Mouse (Mus musculus) limb, embryonic 13.5 days (tissue): ENCODE measurements around the gene Lcmt1. TPM values are rescaled to one million over a fixed set of nuclear protein-coding genes. Genes with fewer than 3 reads are reported as not detected.

Experiments
- ATAC-seq: fragments of 200-750 bp; cut with Nextera tagmentation; 2 replicates; pipeline ENCODE4 v1.8.0; 2017; ENCODE audit warnings: low read depth, moderate number of reproducible peaks, moderate TSS enrichment; ENCODE audit not compliant: low FRiP score
- H3K27ac ChIP-seq: fragments of 300-500 bp; sonication (generic); 2 replicates; pipeline ENCODE4 v1.5.1; 2015; ENCODE audit warnings: inconsistent platforms, mild to moderate bottlenecking, moderate library complexity
- H3K27me3 ChIP-seq: fragments of 300-500 bp; sonication (generic); 2 replicates; pipeline ENCODE4 v1.6.1; 2015; ENCODE audit warnings: mild to moderate bottlenecking, inconsistent platforms
- H3K36me3 ChIP-seq: fragments of 300-500 bp; sonication (generic); 2 replicates; pipeline ENCODE4 v1.6.1; 2015; ENCODE audit warnings: inconsistent platforms, mild to moderate bottlenecking, moderate library complexity
- H3K4me1 ChIP-seq: fragments of 300-500 bp; sonication (generic); 2 replicates; pipeline ENCODE4 v1.6.1; 2015; ENCODE audit warnings: inconsistent platforms
- H3K4me2 ChIP-seq: fragments of 300-500 bp; sonication (generic); replicated peaks from 2 replicates; pipeline ENCODE4 v1.6.1; 2015; ENCODE audit warnings: inconsistent platforms, mild to moderate bottlenecking, moderate library complexity
- H3K4me3 ChIP-seq: fragments of 300-500 bp; sonication (generic); 2 replicates; pipeline ENCODE4 v1.5.1; 2015; ENCODE audit warnings: moderate library complexity, mild to moderate bottlenecking, inconsistent platforms
- H3K9ac ChIP-seq: fragments of 300-500 bp; sonication (generic); 2 replicates; pipeline ENCODE4 v1.6.1; 2015; ENCODE audit warnings: mild to moderate bottlenecking, inconsistent platforms
- H3K9me3 ChIP-seq: fragments of 300-500 bp; sonication (generic); 2 replicates; pipeline ENCODE4 v1.6.1; 2016; ENCODE audit warnings: inconsistent platforms
- WGBS: fragments of 180-500 bp; shearing (Covaris S2); methylation state at CpG from one replicate; pipeline ENCODE4 v1.1.7; 2015; 5-methylcytosine and 5-hydroxymethylcytosine counted together
- polyA plus RNA-seq: library from polyadenylated mRNA; unstranded; fragments of >200 nt; fragmentation: Nextera tagmentation; extraction: Ambion mirVana; gene quantifications from 2 replicates; pipeline ENCODE4 v1.2.1, GENCODE M21; 2015

The Lcmt1 gene
- polyA plus RNA-seq, 1 experiment from 2014 or later: 46.4 TPM

DNA sequence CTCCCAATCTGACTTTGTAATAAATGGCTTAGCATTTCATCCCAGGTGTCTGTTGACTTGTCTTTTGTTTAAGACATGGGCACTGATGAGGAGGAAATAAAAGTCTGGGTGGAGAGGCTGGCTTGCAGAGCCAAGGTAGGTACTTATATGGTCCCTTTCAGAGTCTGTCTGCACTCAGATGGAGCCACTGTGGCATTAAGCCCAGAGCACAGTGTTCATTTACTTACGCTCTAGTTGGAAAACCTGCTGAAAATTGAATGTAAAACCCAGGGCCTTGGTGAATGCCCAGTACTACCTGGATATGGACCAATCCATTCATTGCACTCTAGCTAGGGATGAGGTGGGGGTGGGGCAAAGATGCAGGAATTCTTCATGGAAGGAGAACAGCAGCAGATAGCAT is 98.4 kb downstream of the Lcmt1 start:
- no peak for ATAC-seq

More for the DNA sequence above, 98.4 kb downstream of the Lcmt1 start:
- no peaks in the 10 kb centered on the region for H3K36me3 ChIP-seq
- H3K9ac ChIP-seq: no peak overlapping the region
- H3K27me3 ChIP-seq: peaks cover 3% of the 10 kb centered on the region; the same call in 1 of the 2 replicates
- no peaks in the 10 kb centered on the region for H3K9me3 ChIP-seq
- no peak overlapping the region for H3K4me2 ChIP-seq
- WGBS: 86% methylated on average over 1 of the region's 1 CpGs
- no peak overlapping the region for H3K4me3 ChIP-seq
- no peak overlapping the region for H3K27ac ChIP-seq
- no peaks in the 10 kb centered on the region for H3K4me1 ChIP-seq

Other genes starting within 250 kb of the Lcmt1 start
- 60.9 and 63.3 TPM in 2 replicates for gene Tnrc6a, start 245.9 kb upstream of the Lcmt1 start, polyA plus RNA-seq
- 0.37 and 0.50 TPM in 2 replicates for gene Slc5a11, start 155.0 kb upstream of the Lcmt1 start, polyA plus RNA-seq
- 20.9 and 23.2 TPM in 2 replicates for gene Arhgap17, start 131 bp downstream of the Lcmt1 start, polyA plus RNA-seq
- gene Aqp8, start 92.5 kb downstream of the Lcmt1 start, polyA plus RNA-seq: not detected in 2 replicates
- 4.5 and 4.9 TPM in 2 replicates for gene Zkscan2, start 130.7 kb downstream of the Lcmt1 start, polyA plus RNA-seq